In the genomic region with DNA sequence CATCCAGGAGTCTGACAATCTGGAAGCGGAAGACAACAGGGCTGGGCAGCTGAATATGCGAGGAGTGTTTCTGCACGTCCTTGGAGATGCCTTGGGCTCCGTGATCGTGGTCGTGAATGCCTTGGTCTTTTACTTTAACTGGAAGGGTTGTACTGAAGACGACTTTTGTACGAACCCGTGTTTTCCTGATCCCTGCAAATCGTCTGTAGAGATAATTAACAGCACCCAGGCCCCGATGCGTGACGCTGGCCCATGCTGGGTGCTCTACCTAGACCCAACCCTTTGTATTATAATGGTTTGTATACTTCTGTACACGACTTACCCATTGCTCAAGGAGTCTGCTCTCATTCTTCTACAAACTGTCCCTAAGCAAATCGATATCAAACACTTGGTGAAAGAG, we compare ENCODE assay signal across 9 mouse cellular contexts. TPM values are rescaled to one million over a fixed set of nuclear protein-coding genes. Genes with fewer than 3 reads are reported as not detected.
DNase-seq lines count a peak whose midpoint lies in the region; ATAC-seq lines count a peak whose summit lies in the region.
"Had no signal": no experiment of that assay in that cellular context is flagged by ENCODE, and none has a peak within 500 bp of the region (broad histone marks: within the 10 kb centered on the region; RNA-seq: fewer than 3 reads in every experiment).

No protein-coding gene starts in this region.

- no peaks in the 10 kb centered on the region; the same call in 1 of the 2 replicates for H3K27me3 ChIP-seq in heart, embryonic 10.5 days (ENCODE audit: insufficient read depth, poor library complexity, severe bottlenecking)
- H3K27me3 ChIP-seq in midbrain, embryonic 11.5 days (ENCODE audit: control insufficient read depth, insufficient read depth, low read length), result no peaks in the 10 kb centered on the region
- H3K27me3 ChIP-seq in midbrain, embryonic 10.5 days (ENCODE audit: low read depth, poor library complexity, severe bottlenecking), result peaks cover 18% of the 10 kb centered on the region
- H3K27me3 ChIP-seq in liver, embryonic 12.5 days (replicated peaks), result peaks cover 9% of the 10 kb centered on the region; the same call in 1 of the 2 replicates

- no peak for ATAC-seq in midbrain, embryonic 11.5 days (ENCODE audit: low FRiP score)
- no peak for ATAC-seq in liver, embryonic 12.5 days
- ATAC-seq in CD4-positive, CD25-positive, alpha-beta regulatory T cell, adult 4 months, result no peak

- H3K4me2 ChIP-seq in midbrain, embryonic 11.5 days, result no peak overlapping the region
- H3K4me2 ChIP-seq in liver, embryonic 12.5 days, result peak overlapping the region; percentile 98

- peak overlapping the region; percentile 95 for H3K4me3 ChIP-seq in heart, embryonic 10.5 days
- no peak overlapping the region for H3K4me3 ChIP-seq in midbrain, embryonic 11.5 days (ENCODE audit: low read depth, low read length)
- no peak overlapping the region for H3K4me3 ChIP-seq in midbrain, embryonic 10.5 days
- H3K4me3 ChIP-seq in liver, embryonic 12.5 days, result peak overlapping the region; percentile 87

- no peak overlapping the region for H3K27ac ChIP-seq in heart, embryonic 10.5 days
- no peak overlapping the region for H3K27ac ChIP-seq in midbrain, embryonic 11.5 days (ENCODE audit: low read depth, low read length)
- H3K27ac ChIP-seq in midbrain, embryonic 10.5 days (replicated peaks), result no peak overlapping the region
- H3K27ac ChIP-seq in liver, embryonic 12.5 days, result no peak overlapping the region

- H3K4me1 ChIP-seq in heart, embryonic 10.5 days, result peaks cover 51% of the 10 kb centered on the region
- peaks cover 16% of the 10 kb centered on the region for H3K4me1 ChIP-seq in midbrain, embryonic 11.5 days (ENCODE audit: control insufficient read depth, insufficient read depth, low read length)
- H3K4me1 ChIP-seq in midbrain, embryonic 10.5 days, result peaks cover 54% of the 10 kb centered on the region
- H3K4me1 ChIP-seq in liver, embryonic 12.5 days, result peaks cover 66% of the 10 kb centered on the region

- H3K9ac ChIP-seq in midbrain, embryonic 11.5 days (ENCODE audit: low read length), result no peak overlapping the region
- peak overlapping the region; percentile 94; the same call in 1 of the 2 replicates for H3K9ac ChIP-seq in liver, embryonic 12.5 days

- no peak for DNase-seq in heart, embryonic 10.5 days (ENCODE audit: low spot score)
- DNase-seq in heart, adult 18-20 months, result no peak
- peak; percentile 17 for DNase-seq in midbrain, embryonic 11.5 days (ENCODE audit: low spot score, missing footprints)
- DNase-seq in midbrain, embryonic 10.5 days (ENCODE audit: low spot score), result no peak
- DNase-seq in spleen, postnatal 10 days (ENCODE audit: low spot score in 2 of 2), result no peak
- DNase-seq in right cerebral cortex, adult 2 months (ENCODE audit: low spot score in 2 of 2), result no peak
- DNase-seq: adrenal gland, postnatal 14 days had no signal

- peaks cover 26% of the 10 kb centered on the region for H3K36me3 ChIP-seq in heart, embryonic 10.5 days
- peaks cover 3% of the 10 kb centered on the region; the same call in 1 of the 2 replicates for H3K36me3 ChIP-seq in midbrain, embryonic 11.5 days (ENCODE audit: control insufficient read depth, insufficient read depth, low read length)
- peaks cover 34% of the 10 kb centered on the region for H3K36me3 ChIP-seq in midbrain, embryonic 10.5 days
- H3K36me3 ChIP-seq in liver, embryonic 12.5 days, result peaks cover 55% of the 10 kb centered on the region

- WGBS in heart, embryonic 10.5 days, result 90% methylated on average over 15 of the region's 15 CpGs
- WGBS in midbrain, embryonic 11.5 days, result 92% methylated on average over 15 of the region's 15 CpGs
- WGBS in midbrain, embryonic 10.5 days, result 95% methylated on average over 15 of the region's 15 CpGs
- 87% methylated on average over 15 of the region's 15 CpGs for WGBS in liver, embryonic 12.5 days (ENCODE audit: insufficient replicate concordance)

- no peaks in the 10 kb centered on the region for H3K9me3 ChIP-seq in heart, embryonic 10.5 days
- H3K9me3 ChIP-seq in midbrain, embryonic 11.5 days (ENCODE audit: control insufficient read depth, low read length), result no peaks in the 10 kb centered on the region
- H3K9me3 ChIP-seq in midbrain, embryonic 10.5 days (replicated peaks), result no peaks in the 10 kb centered on the region
- H3K9me3 ChIP-seq in liver, embryonic 12.5 days (replicated peaks), result no peaks in the 10 kb centered on the region

RNA-seq across cellular contexts. Expression of gene Slc30a1, which starts 2.3 kb away (rescaled TPM):
- 1.8 and 2.5 TPM in 2 replicates for polyA plus RNA-seq in heart, embryonic 10.5 days (2016; fragmentation: Nextera tagmentation; extraction: Ambion mirVana)
- total RNA-seq in heart, adult 18-20 months (2021), result 10 to 100 TPM; 16.4 to 19.5 TPM
- polyA plus RNA-seq in midbrain, embryonic 11.5 days (2014; fragmentation: Nextera tagmentation; extraction: Ambion mirVana), result 2.4 and 2.6 TPM in 2 replicates
- polyA plus RNA-seq in midbrain, embryonic 10.5 days (2016; fragmentation: Nextera tagmentation; extraction: Ambion mirVana), result 1.2 and 1.3 TPM in 2 replicates
- 6.0 and 7.2 TPM in 2 replicates for polyA plus RNA-seq in liver, embryonic 12.5 days (2016; fragmentation: Nextera tagmentation; extraction: Ambion mirVana)
- 1 to 10 TPM; 1.4 to 1.8 TPM for polyA plus RNA-seq in CD4-positive, CD25-positive, alpha-beta regulatory T cell, adult 4 months (2017; shearing (Covaris generic))

Comparison
In these comparisons a context has a peak if more than half of its experiments do, and no peak if none do; other contexts are left out.
1. H3K4me3 ChIP-seq: peak in heart, embryonic 10.5 days (single experiment) and liver, embryonic 12.5 days (single experiment); none in midbrain, embryonic 11.5 days (single experiment) and midbrain, embryonic 10.5 days (single experiment).